Mouse (Mus musculus) olfactory bulb, adult 2 months (tissue): ENCODE measurements around the gene Rffl. TPM values are rescaled to one million over a fixed set of nuclear protein-coding genes. Genes with fewer than 3 reads are reported as not detected.
"Not testable (repeated sequence)": the region's sequence is repeated elsewhere in the genome, so short reads cannot be mapped to it uniquely, and the experiment has no call there.

Experiments
- H3K27ac ChIP-seq: fragments of 200-500 bp; 2 replicates; pipeline ENCODE4 v1.5.1; 2012; ENCODE audit warnings: low read depth, low read length; ENCODE audit not compliant: insufficient read depth
- H3K4me1 ChIP-seq: fragments of 200-500 bp; 2 replicates; pipeline ENCODE4 v1.6.1; 2012; ENCODE audit warnings: low read length; ENCODE audit not compliant: control insufficient read depth, insufficient read depth
- H3K4me3 ChIP-seq: fragments of 200-500 bp; 2 replicates; pipeline ENCODE4 v1.5.1; 2012; ENCODE audit warnings: mild to moderate bottlenecking, low read depth, low read length, moderate library complexity; ENCODE audit not compliant: insufficient read depth
- CTCF ChIP-seq: fragments of 200-500 bp; IDR thresholded peaks from 2 replicates; pipeline ENCODE4 v1.5.1; 2012; ENCODE audit warnings: low read depth, mild to moderate bottlenecking, low read length, moderate library complexity; ENCODE audit not compliant: insufficient read depth
- POLR2A ChIP-seq: fragments of 200-500 bp; IDR thresholded peaks from 2 replicates; pipeline ENCODE4 v1.6.1; 2012; ENCODE audit warnings: mild to moderate bottlenecking, low read depth, low read length, moderate library complexity; ENCODE audit not compliant: insufficient read depth
- WGBS: fragments of 180-500 bp; shearing (Covaris S2); methylation state at CpG from one replicate; pipeline ENCODE4 v1.1.7; 2018; 5-methylcytosine and 5-hydroxymethylcytosine counted together
- polyA plus RNA-seq: library from polyadenylated mRNA; stranded (reverse); fragments of >200 nt; gene quantifications from 2 replicates; pipeline ENCODE4 v1.2.4, GENCODE M21; 2012; ENCODE audit warnings: low replicate concordance; ENCODE audit not compliant: missing spikeins, insufficient read depth, insufficient read length

The Rffl gene
- polyA plus RNA-seq, 1 experiment: not detected

DNA sequence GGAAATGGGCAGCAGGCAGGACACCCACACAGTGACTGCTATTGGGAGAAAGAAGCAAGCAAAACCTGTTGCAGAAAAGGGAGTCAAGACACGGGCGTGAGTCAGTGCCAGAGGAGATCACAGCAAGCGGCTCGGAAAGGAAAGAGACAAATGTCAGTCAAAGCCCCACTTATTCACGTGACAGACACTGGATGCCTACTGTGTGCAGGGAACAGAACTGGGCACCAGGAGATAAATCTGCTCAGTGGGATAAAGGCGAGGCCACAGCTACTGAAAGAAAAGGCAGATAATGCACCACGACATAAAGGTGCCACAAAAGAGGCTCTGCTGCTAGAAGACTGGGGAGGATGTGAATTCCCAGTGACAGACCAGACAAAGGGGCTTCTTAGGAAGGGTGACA, 33.2 kb downstream of the Rffl start:
- Histone ChIP-seq H3K4me3 (no peak overlapping the region), H3K27ac (no peak overlapping the region), H3K4me1 (peaks cover 10% of the 10 kb centered on the region; the same call in 1 of the 2 replicates)
- TF ChIP-seq CTCF (no peak), POLR2A (no peak)
- 38% methylated on average over 7 of the region's 7 CpGs for WGBS

DNA sequence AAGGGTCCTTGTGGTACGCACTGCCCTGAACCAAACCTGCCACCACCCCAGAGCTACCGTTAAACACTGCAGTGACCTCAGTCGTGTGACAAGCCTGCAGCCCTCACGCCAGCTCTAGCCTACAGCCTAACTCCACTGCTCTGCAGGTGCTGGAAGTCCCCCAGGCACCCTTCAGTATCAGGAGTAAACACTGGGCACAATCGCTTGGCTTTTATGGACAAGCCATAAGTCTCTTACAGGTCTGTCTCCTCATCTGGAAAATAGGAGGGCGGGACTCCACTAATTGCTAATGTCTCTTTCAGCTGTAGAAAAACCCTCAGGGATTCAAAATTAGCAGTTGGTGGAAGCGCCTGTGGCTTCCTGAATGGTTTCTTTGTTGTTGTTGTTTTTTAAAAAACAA, 33.8 kb downstream of the Rffl start:
- no peak for TF ChIP-seq POLR2A
- TF ChIP-seq CTCF: no peak
- H3K4me1 ChIP-seq: peaks cover 10% of the 10 kb centered on the region; the same call in 1 of the 2 replicates
- H3K4me3 ChIP-seq: no peak overlapping the region
- H3K27ac ChIP-seq: no peak overlapping the region
- 41% methylated on average over 7 of the region's 7 CpGs for WGBS

DNA sequence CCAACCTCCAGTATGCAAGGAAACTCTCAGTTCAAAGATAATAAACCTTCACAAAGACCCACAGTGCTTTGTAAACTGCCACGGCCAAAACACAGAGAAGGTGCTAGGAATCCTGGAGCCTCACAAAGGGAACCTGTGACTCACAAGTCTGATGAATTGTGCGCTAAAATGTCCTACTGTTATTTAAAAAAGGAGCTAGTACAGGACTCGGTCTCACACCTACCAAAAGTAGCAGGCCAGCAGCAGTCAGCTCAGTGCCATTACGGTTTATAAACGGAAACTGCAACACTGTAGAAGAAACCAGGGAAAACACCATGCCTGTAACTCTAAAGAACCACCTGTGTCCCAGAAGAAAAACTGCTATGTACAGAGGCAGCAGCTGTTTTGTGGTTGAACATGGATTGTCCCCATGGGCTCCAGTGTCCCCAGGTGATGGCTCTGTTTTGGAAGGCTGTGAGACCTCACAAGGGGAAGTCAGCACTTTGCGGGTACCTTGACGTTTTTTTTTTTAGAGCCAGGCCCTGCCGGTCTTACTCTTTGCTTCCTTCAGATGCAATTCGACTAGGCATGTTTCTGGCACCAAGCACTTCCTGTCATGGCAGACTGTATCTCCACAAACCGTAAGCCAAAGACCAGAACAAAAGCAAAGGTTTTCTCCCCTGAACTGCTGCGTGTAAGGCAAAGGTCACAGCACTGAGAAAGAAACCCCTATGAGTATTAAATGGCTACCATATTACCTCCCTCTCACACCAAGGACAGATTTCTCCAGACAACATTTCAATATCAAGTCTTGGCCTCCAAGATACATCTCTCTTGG, 35.2 kb downstream of the Rffl start:
- Histone ChIP-seq H3K4me3 (no peak overlapping the region), H3K27ac (no peak overlapping the region), H3K4me1 (peaks cover 10% of the 10 kb centered on the region; the same call in 1 of the 2 replicates)
- TF ChIP-seq CTCF: no peak
- no peak for TF ChIP-seq POLR2A
- WGBS: 76% methylated on average over 11 of the region's 11 CpGs

DNA sequence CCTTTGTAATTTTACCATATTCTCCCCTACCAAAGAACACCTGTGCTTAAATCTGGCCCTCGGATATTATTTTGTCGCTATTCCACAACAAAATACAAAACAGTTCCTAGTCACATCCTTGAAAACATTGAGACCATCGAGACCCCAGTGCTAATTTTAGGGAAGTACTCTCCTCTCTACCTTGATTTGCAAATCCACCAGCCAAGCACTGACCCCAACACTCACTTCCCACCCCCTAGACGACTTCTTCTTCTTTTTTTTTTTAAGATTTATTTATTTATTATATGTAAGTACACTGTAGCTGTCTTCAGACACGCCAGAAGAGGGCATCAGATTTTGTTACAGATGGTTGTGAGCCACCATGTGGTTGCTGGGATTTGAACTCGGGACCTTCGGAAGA, 36.7 kb downstream of the Rffl start:
- H3K27ac ChIP-seq, H3K4me1 ChIP-seq, H3K4me3 ChIP-seq: not testable (repeated sequence)
- 90% methylated on average over 7 of the region's 7 CpGs for WGBS

- 94% methylated on average over 8 of the region's 8 CpGs for WGBS
- no peak for TF ChIP-seq CTCF
- TF ChIP-seq POLR2A: no peak
- Histone ChIP-seq H3K27ac (no peak overlapping the region), H3K4me3 (no peak overlapping the region), H3K4me1 (peaks cover 9% of the 10 kb centered on the region; the same call in 1 of the 2 replicates)
Measured at GRCm38 (mm10) chr11:82833929-82834328, 37.1 kb downstream of the Rffl start.

- not testable (repeated sequence) for H3K27ac ChIP-seq, H3K4me3 ChIP-seq, H3K4me1 ChIP-seq
- WGBS: 91% methylated on average over 10 of the region's 10 CpGs
Measured at GRCm38 (mm10) chr11:82832402-82832801, 38.6 kb downstream of the Rffl start.

- Histone ChIP-seq H3K27ac (no peak overlapping the region), H3K4me1 (no peaks in the 10 kb centered on the region), H3K4me3 (no peak overlapping the region)
- TF ChIP-seq CTCF: no peak
- TF ChIP-seq POLR2A: no peak
- WGBS: 16% methylated on average over 10 of the region's 10 CpGs
Measured at GRCm38 (mm10) chr11:82831008-82831893, 39.8 kb downstream of the Rffl start.

DNA sequence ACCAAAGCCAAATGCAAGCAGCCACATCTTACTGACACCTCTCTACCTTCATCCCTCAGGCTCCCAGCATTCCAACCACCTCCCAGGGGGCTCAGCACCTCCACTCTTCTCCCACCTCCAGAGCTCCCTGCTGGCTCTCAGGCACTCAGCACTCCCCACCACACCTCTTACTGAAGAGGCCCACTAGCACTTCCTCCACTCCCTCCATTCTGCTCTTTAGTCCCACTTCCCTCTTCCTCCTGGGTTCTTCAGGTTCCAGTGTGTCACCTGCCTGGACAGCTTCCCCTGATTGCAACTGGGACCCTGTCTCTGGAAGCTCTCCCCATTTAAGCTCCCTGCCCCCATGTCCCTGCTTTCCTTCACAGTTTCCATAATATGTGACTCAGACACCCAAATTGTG, 44.2 kb downstream of the Rffl start:
- Histone ChIP-seq H3K27ac (no peak overlapping the region), H3K4me3 (no peak overlapping the region), H3K4me1 (no peaks in the 10 kb centered on the region)
- no peak for TF ChIP-seq CTCF

GRCm38 (mm10) chr11:82820788-82821456, 50.1 kb downstream of the Rffl start:
- WGBS: 92% methylated on average over 13 of the region's 13 CpGs
- TF ChIP-seq POLR2A (no peak), CTCF (no peak)
- Histone ChIP-seq H3K4me1 (no peaks in the 10 kb centered on the region), H3K4me3 (no peak overlapping the region), H3K27ac (no peak overlapping the region)
